Mouse (Mus musculus): ENCODE measurements around the gene C030005K15Rik.

DNA sequence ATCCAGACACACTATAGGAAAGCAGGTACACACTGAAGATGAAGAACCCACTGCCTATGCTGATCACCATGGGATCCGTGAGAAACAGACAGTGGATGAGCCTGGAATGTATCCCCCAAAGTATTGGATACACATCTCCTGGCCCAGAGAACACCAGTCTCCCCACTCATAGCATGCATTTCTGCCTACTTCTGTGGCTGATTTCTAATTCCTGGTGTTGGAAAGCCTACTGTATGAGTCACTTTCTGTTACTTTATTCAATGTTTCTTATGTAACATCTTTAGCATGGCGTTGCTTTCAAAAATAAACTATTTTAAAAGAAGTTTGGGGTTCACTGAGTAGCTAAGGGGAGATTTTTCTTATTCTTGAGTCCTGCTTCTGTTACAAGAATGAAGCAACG, 20.7 kb upstream of the C030005K15Rik start:
- TF ChIP-seq POLR2A (IDR thresholded peaks at IDR 0.05; ENCODE audit: borderline replicate concordance, extremely low read depth, insufficient read depth, insufficient read length, poor library complexity, severe bottlenecking), result no peak
- no peak for TF ChIP-seq CTCF (IDR thresholded peaks at IDR 0.05; ENCODE audit: borderline replicate concordance, extremely low read depth, insufficient read depth, insufficient read length)
